Mouse (Mus musculus) lung, adult 18-20 months (tissue): Measurements from ENCODE around the gene Ccl7.
A peak's percentile ranks its signal among the peaks of the same experiment; 100 is the strongest.

Experiments used
- DNase-seq, 2 experiments: peaks; one replicate each; pipeline ENCODE4 v3.0.0; 2022; ENCODE audit warnings: mixed read lengths in 2 of 2

The Ccl7 gene

DNA sequence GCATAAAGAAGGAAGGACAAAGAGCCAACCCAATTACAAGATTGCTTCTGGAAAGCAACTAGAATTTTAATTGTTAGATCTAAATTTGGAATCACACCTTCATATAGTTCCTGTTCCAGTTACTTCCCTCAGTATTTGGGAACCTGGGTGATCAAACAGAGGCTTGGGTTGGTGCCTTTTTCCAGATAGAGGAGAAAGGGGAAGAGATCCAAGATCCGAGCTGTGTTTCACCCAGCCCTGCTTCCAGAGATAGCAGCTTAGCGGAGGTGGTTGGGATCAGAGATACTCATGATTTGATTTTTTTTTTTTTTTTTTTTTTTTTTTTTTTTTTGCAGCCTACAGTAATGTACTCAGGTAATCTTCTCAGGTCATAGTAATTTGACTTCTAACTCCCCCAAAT is 9.7 kb upstream of the Ccl7 start:
- DNase-seq = no peak

DNA sequence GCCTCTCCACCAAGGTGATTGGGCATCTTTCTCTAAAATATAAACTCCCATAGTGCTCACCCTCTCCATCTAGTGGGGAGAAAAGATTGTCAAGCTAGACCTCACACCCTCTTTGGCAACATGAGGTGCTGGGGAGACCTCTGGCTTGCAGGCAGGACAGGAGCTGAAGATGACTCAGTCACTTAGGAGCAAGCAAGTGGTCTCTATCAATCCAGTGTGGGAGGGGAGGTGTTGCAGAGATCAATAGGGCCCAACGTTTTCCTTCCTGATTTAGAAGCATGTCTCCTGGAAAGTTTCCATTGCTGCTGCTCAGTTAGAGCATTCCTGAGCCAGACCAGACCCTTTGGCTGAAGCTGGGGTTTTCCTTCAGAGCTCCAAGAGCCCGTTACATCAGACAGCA is 7.0 kb upstream of the Ccl7 start, which contains the start of gene Gm17268:
TSS of gene Gm17268 (minus strand) at position 28 of the 400 bp plus-strand sequence.
- peak in 1 of 2 experiments; percentile 5 for DNase-seq

DNA sequence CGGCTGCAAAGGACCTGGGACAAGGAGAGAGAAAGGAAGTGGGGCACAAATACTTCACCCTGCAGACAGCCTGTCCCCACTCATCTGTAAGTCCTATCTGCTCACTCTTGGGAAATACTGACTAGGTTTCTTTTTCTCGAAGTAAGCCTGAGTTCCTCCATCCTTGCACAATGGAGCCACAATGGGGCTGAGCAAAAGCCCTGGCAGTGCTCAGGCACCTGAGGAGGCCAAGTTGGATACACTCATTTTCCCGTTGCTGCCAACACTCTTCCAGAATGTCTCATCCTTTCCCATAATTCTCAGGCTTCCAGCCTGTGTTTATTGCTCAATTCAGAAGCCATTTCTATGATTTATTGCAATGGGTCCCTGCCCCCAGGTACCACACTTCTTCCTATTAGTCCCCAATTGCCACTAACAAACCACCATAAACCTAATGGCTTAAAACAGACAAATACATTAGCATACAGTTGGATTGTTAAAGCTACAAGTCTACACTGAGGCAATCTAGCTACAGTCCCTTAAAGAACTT is 6.3 kb upstream of the Ccl7 start:
- DNase-seq = no peak

DNA sequence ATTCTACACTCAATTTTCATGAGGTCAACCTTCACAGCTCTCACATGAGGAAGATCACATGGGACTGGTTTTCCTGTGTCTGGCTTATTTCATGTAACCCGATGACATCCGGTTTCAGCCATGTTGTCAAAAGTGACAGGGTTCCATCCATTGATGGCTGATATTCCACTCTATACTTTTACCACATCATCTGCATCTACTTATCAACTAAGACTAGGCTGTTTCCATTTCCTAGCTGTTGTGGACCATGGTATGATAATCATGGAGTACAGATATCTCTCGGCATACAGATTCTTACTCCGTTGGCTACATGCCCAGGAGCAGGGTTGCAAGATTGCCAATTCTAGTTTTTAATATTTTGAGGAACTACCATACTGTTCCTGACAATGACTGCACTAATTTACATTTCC is 3.8 kb upstream of the Ccl7 start:
- DNase-seq = no peak

DNA sequence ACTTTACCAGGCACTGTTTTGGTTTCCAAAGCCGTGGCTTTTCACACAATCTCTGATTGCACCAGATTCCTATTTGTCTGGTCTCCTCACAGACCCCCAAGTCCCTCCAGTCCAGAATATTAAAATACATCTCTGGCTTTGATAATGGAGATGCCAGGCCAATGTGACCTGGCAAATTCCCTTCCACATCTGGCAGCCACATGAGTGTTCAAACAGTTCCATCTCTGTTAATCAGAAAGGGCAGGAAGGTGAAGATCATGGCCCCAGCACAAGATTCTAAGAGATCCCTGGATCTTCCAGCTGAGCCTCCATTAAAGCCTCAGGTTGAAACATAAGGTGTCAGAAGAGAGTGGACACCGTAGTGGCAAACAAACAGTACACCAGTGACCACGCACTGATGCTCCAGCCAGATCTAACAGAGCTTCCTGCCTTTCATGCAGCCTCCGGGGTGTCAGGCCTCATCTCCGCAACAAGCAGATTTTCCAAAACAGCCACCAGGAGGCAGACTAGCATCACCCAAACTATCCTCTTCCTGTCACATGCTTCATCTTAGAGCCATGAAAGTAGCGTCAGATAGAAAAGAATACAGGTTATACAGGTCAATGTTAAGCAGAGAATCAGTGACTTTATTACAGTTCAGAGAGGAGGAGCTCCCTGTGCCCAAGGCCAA is 2.4 kb downstream of the Ccl7 start:
- DNase-seq = peak; percentile 26 to 40

DNA sequence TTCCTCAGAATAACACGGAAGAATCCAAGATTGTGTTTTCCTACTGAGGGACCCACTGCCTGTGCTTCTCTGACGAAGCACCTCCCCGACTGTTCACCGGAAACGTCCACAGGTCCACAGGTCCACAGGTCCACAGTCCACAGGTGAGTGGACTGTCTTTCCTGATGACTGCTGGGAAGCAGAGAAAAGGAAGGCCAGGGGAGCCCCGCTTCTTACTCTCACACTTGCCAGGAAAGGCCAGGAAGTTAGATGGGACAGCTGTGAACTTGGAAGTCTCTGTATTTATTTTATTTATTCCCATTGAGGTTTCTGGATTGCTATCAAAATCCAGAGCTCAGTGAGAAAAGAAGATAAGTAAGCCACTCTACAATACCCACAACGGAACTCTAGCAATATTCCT is 8.3 kb downstream of the Ccl7 start:
- DNase-seq = no peak

DNA sequence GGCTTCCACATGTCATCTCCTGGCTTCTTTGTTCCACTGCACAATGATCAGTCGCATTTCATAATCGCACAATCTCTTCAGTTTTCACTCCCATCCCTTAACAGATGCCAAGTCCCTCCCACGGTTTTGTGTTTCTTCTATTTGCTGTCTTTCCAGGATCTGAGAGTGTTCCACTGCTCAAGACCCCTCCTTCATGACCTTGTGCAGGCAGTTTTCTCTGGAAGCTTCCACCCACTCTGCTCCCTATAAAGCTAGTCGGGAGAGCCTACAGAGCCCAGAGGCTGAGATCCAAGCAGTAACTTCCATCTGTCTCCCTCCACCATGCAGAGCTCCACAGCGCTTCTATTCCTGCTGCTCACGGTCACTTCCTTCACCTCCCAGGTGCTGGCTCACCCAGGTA is 12.1 kb downstream of the Ccl7 start, which contains the start of gene Ccl11:
TSS of gene Ccl11 (plus strand) at position 178 of the 400 bp plus-strand sequence.
- no peak for DNase-seq

DNA sequence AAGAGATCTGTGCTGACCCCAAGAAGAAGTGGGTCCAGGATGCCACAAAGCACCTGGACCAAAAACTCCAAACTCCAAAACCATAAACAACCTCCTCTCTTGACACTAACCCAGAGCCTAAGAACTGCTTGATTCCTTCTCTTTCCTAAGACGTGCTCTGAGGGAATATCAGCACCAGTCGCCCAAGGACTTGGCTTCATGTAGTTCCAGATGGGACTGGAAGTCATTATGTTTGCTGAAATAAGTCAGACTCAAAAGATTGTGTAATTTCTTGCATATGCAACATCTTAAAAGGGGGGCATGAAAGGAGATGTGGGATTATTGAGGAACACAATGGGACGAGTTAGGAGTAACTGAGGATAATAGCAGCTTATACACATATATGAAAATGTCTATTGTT is 16.7 kb downstream of the Ccl7 start:
- DNase-seq = no peak

DNA sequence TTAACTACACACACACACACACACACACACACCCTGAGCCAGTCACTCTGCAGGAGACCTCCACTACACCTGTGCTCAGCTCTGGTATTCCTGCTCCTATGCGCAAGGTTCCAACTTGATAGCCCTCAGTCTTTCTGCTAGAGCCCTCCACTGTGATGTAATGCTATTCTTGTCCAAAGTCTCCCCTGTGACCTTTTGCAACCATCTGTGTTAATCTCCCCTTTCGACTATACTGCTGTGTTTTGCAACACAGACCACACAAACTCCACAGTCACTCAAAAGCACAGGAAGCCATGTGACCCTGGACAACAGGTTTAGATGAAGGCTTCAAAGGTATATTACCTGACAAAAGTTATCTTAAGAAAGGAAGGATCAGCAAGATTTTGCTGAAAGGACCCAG is 17.9 kb downstream of the Ccl7 start:
- DNase-seq = no peak

DNA sequence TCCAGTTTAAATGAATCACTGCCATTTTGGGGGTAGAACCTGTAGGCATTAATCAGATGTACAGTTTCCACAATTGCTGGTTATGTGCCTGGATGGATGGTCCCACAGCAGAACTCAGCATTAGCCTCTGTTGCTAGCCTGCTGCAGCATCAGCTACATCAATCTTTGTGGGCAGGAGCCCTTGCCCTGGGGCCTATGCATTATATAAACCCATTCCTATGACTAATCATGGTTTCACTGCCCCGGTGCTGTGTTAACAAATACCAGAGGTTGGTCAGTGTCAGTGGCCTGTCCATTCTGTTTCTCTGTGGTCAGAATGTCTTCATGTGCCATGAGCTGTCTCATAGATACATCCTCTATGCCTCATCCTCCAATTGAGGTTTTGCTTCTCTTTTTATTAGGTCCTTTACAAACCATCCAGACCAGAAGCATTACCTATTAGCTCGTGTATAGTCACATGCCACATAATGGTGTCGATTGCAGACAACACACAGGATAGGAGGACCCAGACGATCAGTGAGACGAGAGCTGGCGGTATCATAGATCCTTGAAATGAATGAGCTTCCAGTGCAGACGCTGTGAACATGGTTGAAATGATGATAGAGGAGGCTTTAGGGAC is 21.6 kb downstream of the Ccl7 start:
- DNase-seq = no peak

DNA sequence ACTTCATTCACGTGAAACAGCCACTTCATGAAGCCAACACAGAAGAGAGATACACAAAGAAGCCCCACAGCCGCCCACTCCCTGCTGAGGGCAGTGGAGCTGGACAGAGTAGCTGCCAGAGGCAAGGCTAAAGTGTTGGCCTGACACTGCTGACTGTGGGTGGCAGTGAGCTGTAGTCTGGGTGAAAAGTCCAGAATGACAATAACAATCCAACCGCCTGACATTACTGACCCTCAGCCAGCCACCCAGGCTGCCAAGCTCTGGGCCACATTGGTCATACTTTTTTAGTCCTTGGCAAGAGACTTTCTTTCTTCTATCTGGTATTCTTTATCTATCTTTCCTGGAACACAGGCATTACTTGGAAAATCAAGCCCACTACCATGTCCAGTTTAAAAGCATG is 25.6 kb downstream of the Ccl7 start:
- no peak for DNase-seq

DNA sequence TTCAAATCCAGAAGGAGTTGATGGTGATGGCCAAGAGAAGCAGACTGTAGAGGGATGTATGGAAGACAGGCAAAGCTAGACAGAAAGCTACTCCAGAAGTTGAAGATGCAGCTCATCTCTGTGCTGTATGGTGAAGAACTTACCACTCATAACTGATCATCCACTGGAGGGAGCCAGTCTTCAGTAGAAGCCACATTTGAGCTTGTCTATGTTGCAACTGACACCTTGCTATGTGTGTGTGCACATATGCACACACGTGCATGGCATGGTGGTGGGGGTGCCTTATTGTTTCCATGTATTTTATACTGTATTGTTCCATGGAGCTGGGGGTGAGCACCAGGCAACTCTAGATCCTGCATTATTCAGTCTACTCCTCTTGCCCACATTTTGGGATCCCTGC is 26.9 kb downstream of the Ccl7 start:
- no peak for DNase-seq

DNA sequence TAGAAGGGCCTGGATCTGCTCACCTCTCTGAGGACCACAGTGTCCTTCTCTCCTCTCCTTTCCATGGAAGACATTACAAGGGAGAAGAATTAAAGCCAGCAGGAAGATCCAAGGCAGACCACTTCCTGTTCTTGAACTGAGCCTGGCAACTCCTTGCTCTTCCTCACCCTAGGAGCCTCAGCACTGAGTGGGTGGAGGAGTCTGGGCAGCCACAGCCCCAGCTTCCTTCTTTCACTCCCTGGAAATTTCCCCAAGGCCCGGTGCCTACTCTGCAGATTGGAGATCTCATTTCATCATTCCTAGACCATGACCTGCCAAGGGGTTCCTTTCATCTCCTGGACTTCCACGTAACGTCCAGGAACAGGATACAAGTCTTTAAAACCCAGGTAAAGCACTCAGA is 27.5 kb downstream of the Ccl7 start:
- DNase-seq = peak; percentile 9 to 14

DNA sequence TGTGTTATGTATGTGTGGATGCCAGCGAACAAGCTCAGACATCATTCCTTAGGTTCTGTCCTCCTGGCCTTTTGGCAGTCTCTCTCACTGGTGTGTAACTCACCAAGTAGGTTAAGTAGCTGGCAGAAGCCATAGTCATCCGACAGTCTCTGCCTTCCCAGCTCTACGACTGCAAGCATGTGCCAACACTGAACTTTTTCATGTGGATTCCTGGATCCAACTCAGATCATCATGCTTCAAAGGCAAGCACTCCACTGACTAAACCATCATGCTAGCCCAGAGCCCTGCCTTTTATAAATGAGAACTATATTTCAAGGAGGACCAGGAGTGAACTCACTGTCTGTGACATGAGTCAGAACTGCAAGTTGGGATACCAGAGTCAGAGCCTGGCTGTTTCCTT is 28.2 kb downstream of the Ccl7 start:
- no peak for DNase-seq

DNA sequence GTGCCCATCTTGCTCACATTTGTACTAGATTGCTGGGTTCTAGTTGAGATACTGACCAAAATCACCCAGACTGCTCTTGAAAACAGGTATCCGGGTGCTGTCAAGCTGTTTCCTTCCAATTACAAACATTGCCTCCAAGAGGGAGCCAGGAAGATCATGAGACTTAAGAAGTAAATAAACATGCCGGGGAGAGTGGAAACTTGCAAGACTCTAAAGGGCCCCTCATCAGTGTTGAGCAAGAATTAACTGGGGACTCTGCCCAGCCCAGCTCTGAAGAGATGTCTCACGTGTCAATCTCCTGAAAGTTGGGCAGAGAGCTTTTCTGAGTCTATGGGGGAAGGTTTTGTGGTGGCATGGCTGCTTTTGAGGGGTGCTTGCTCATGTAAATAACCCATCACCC is 31.5 kb downstream of the Ccl7 start:
- no peak for DNase-seq

DNA sequence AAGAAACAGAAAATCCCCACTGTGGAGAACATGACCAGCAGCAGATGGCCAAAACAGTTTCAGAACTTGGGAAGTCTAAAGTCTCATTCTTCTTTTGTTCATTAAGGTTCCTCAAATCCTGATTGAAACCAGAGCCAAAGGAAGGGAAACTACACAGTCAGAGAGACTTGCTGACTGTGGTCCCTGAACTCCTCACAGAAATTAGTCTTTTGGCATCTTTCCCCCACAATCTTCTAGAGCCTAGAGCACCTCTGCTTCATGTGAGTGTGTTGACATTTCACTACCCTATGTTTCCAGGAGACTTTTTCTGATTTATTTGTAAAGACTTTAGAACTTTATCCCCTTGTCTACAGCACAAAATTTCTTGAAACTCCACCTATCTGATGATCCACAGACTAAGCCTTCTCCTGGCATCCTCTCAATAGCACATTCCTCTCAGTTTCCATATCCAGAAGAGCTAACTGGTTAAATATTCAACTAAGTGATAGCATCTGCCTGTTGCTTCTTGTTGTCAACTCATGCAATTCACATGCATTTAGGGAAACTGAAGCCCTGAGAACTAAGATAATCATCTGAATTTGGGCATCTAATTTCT is 32.7 kb downstream of the Ccl7 start:
- DNase-seq = no peak

DNA sequence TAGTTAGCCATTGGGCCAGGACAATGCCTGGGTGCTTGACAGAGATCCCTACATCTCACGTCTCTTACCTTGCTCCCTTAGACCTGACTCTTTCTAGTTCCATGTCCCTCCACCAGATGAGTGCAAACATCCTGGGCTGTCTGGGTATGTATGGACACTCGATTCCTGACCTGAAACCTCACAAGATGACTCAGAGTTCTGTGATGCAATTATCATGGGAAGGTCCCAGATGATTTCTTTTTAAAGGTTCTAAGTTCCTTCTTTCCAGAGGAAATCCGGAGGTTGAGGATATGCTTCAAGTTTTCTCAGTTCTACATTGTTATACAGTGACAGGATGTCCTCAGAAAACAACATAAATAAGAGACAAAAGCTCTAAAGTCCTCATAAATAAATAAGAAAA is 35.4 kb downstream of the Ccl7 start:
- DNase-seq = no peak

DNA sequence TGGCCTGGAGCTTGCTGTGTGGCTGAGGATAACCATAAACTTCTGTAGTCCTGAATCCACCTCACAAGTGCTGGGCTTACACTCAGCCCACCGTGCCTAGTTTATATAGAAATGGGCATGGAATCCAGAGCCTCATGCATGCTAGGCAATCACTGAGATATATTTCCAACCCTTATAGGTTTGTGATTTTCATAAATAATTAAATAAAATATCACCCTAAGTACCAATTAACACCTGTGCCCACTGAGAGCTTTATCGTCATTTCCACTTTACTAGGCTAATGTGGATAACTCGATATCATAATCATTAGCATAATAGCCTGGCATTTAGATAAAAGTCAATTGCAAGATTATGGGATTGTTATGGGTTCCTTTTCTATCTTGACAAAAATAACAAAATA is 38.8 kb downstream of the Ccl7 start:
- no peak for DNase-seq
